Mouse (Mus musculus): ENCODE data around the gene Aox2.

DNA sequence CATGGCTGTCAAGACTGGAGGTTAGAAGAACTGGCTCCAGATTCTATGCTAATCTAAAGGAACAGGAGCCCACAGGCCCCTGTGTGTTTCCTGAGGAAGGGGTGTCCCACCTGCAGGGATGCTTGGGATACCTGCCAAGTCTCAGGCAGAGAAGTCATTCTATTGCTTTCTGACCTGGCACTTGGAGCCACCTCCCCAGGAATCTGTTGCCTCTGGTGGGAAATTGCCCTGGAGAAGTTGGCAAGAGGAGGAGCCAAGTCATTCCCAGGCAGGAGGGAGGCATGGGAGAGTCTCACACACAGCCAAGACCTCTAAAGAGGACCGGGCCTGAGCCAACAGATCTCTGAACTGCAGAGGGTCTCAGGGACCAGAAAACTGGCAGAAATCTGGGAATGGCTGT lies 61.8 kb downstream of the Aox2 start:
- TF ChIP-seq EP300 (IDR thresholded peaks at IDR 0.05; ENCODE audit: low read depth) (no peak), CTCF (IDR thresholded peaks at IDR 0.05; ENCODE audit: low read depth) (no peak)
